Mouse (Mus musculus) gastrocnemius, postnatal 36 days (tissue): ENCODE measurements around the gene Sema3b. TPM values are rescaled to one million over a fixed set of nuclear protein-coding genes. Genes with fewer than 3 reads are reported as not detected.
A peak's percentile ranks its signal among the peaks of the same experiment; 100 is the strongest.

Experiments
- DNase-seq, 2 experiments: peaks; one replicate each; pipeline ENCODE4 v3.0.0; 2022
- intact Hi-C: fragments of 180-260 bp; cut with DNase I; formaldehyde crosslinking; loops from one replicate; pipeline ENCODE4 v1.15.1; 2025
- total RNA-seq, 2 experiments: library from RNA; stranded (reverse); gene quantifications; 2 replicates each; pipeline ENCODE4 v1.2.3; 2021

The Sema3b gene
- total RNA-seq, 2 experiments from 2014 or later: 13.1 to 17.5 TPM

GRCm38 (mm10) chr9:107633661-107634405, 24.8 kb upstream of the Sema3b start:
- intact Hi-C loops: loop anchor here (2.0 kb wide), 1 partner anchor 21 kb away; no protein-coding TSS in a partner anchor
- DNase-seq: no peak

GRCm38 (mm10) chr9:107633091-107633660, 24.1 kb upstream of the Sema3b start:
- DNase-seq: peak; percentile 76 to 78
- intact Hi-C loops: loop anchor here (2.0 kb wide), 1 partner anchor 20 kb away; no protein-coding TSS in a partner anchor

GRCm38 (mm10) chr9:107632478-107632877, 23.4 kb upstream of the Sema3b start:
- no peak for DNase-seq
- intact Hi-C loops: loop anchor here (2.0 kb wide), 1 partner anchor 20 kb away; no protein-coding TSS in a partner anchor

GRCm38 (mm10) chr9:107631861-107632260, 22.8 kb upstream of the Sema3b start:
- no peak for DNase-seq
- intact Hi-C loops: loop anchor here (2.0 kb wide), 1 partner anchor 19 kb away; no protein-coding TSS in a partner anchor

- intact Hi-C loops: no loop called here
- no peak for DNase-seq
These were observed 22.3 kb upstream of the Sema3b start for GRCm38 (mm10) chr9:107631311-107631826.

GRCm38 (mm10) chr9:107630576-107630975, 21.5 kb upstream of the Sema3b start:
- DNase-seq: peak in 1 of 2 experiments; percentile 33
- intact Hi-C loops: no loop called here

GRCm38 (mm10) chr9:107629901-107630425, 20.9 kb upstream of the Sema3b start:
- intact Hi-C loops: no loop called here
- DNase-seq: no peak

- DNase-seq: no peak
- intact Hi-C loops: no loop called here
These were observed 20.3 kb upstream of the Sema3b start for GRCm38 (mm10) chr9:107629411-107629730.

GRCm38 (mm10) chr9:107628721-107629410, 19.8 kb upstream of the Sema3b start:
- DNase-seq: no peak
- intact Hi-C loops: no loop called here

GRCm38 (mm10) chr9:107627387-107628255, 18.6 kb upstream of the Sema3b start:
- no peak for DNase-seq
- intact Hi-C loops: loop anchor here (2.0 kb wide), 1 partner anchor 17 kb away; no protein-coding TSS in a partner anchor

- intact Hi-C loops: loop anchor here (2.0 kb wide), 1 partner anchor 18 kb away; no protein-coding TSS in a partner anchor
- peak; percentile 70 to 81 for DNase-seq
These were observed 17.8 kb upstream of the Sema3b start for GRCm38 (mm10) chr9:107626844-107627277.

- DNase-seq: peak in 1 of 2 experiments; percentile 17
- intact Hi-C loops: loop anchor here (2.0 kb wide), 1 partner anchor 18 kb away; no protein-coding TSS in a partner anchor
These were observed 17.3 kb upstream of the Sema3b start for GRCm38 (mm10) chr9:107626158-107626843.

GRCm38 (mm10) chr9:107625351-107626128, 16.5 kb upstream of the Sema3b start:
- intact Hi-C loops: loop anchor here (2.0 kb wide), 1 partner anchor 19 kb away; no protein-coding TSS in a partner anchor
- no peak for DNase-seq

GRCm38 (mm10) chr9:107624951-107625350, 15.9 kb upstream of the Sema3b start:
- intact Hi-C loops: no loop called here
- no peak for DNase-seq

GRCm38 (mm10) chr9:107624539-107624938, 15.5 kb upstream of the Sema3b start:
- peak in 1 of 2 experiments; percentile 27 for DNase-seq
- intact Hi-C loops: no loop called here

- DNase-seq: no peak
- intact Hi-C loops: no loop called here
These were observed 11.9 kb upstream of the Sema3b start for GRCm38 (mm10) chr9:107620954-107621353.

- DNase-seq: no peak
- intact Hi-C loops: no loop called here
These were observed 10.5 kb upstream of the Sema3b start for GRCm38 (mm10) chr9:107619546-107619879.
